Mouse (Mus musculus) small intestine, adult 2 months (tissue): ENCODE data around the gene Ppm1h.

Source experiments
- CTCF ChIP-seq: fragments of 200-500 bp; IDR thresholded peaks from 2 replicates; pipeline ENCODE4 v1.5.1; 2012; ENCODE audit warnings: low read depth, mild to moderate bottlenecking, control low read depth, inconsistent platforms, low read length, moderate library complexity, mixed read lengths; ENCODE audit not compliant: insufficient replicate concordance, insufficient read length; ENCODE audit errors: extremely low read depth
- POLR2A ChIP-seq: fragments of 200-500 bp; IDR thresholded peaks from 2 replicates; pipeline ENCODE4 v1.6.1; 2012; ENCODE audit warnings: low read depth, mild to moderate bottlenecking, control low read depth, inconsistent platforms, low read length, moderate library complexity

DNA sequence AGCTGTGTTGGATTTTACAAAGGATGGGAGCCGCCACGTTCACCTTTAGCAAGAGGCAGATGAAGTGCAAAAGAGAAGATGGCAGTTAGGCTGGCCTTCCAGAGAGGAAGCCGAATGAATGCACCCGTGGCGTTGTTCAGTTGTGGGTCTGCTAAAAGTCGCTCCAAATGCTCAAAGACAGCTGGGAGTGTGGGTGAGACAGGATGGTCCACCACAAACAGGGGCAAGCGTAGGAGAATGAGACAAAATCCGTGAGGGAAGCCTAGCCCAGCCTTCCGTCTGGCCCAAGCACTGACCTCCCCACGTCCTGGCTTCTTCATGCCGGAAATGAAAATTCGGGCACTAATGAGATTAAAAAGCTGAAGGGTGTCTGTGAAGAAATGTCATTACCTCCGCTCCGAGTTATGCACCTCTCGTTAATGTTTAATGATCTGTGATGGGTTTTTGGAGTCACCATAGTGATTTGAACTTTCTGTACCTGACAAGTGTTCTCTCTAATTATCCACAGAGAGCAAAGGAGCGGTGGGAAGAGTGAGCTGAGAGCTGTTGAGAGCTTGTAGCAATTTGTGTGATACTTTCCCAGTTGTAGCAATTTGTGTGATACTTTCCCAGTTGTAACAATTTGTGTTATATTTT, 148.3 kb downstream of the Ppm1h start:
- no peak for TF ChIP-seq POLR2A
- no peak for TF ChIP-seq CTCF
